Mouse (Mus musculus) MEL (cell line): ENCODE results near the gene Hbq1b. TPM values are rescaled to one million over a fixed set of nuclear protein-coding genes. Genes with fewer than 3 reads are reported as not detected.

Experiments
- DNase-seq: peaks from one replicate; pipeline ENCODE4 v3.0.0; 2011; ENCODE audit warnings: low read depth, low spot score
- H3K27ac ChIP-seq: 2 replicates; pipeline ENCODE4 v1.5.1; 2012; ENCODE audit warnings: low read depth, mild to moderate bottlenecking, control low read depth, low read length, moderate library complexity; ENCODE audit not compliant: control insufficient read depth
- H3K27me3 ChIP-seq, 2 experiments: fragments of 150-350 bp in 1 of 2; sonication (generic) in 1 of 2; 2 replicates each; pipeline ENCODE4 v1.6.1; 2012; ENCODE audit warnings: low read length in 2 of 2, mild to moderate bottlenecking in 2 of 2, improper control_type of control experiment in 1 of 2, moderate library complexity in 1 of 2; ENCODE audit not compliant: insufficient read depth in 2 of 2, control insufficient read depth in 1 of 2
- H3K36me3 ChIP-seq, 2 experiments: 2 replicates each; pipeline ENCODE4 v1.6.1; 2012 to 2014; ENCODE audit warnings: low read length in 2 of 2, improper control_type of control experiment in 1 of 2, inconsistent platforms in 1 of 2, mild to moderate bottlenecking in 1 of 2; ENCODE audit not compliant: insufficient read depth in 2 of 2, control insufficient read depth in 1 of 2
- H3K4me1 ChIP-seq, 2 experiments: fragments of 150-350 bp in 1 of 2; sonication (generic) in 1 of 2; 2 replicates each; pipeline ENCODE4 v1.6.1; 2012; ENCODE audit warnings: low read length in 2 of 2, improper control_type of control experiment in 1 of 2, mild to moderate bottlenecking in 1 of 2; ENCODE audit not compliant: insufficient read depth in 2 of 2, control insufficient read depth in 1 of 2
- H3K4me3 ChIP-seq, 2 experiments: fragments of 150-350 bp in 1 of 2; sonication (generic) in 1 of 2; 2 replicates each; pipeline ENCODE4 v1.5.1; 2012; ENCODE audit warnings: low read depth in 2 of 2, low read length in 2 of 2, mild to moderate bottlenecking in 2 of 2, moderate library complexity in 2 of 2, control low read depth in 1 of 2, improper control_type of control experiment in 1 of 2; ENCODE audit not compliant: control insufficient read depth in 1 of 2, insufficient read depth in 1 of 2
- H3K79me2 ChIP-seq: 2 replicates; pipeline ENCODE4 v1.6.1; 2012; ENCODE audit warnings: mild to moderate bottlenecking, low read length, moderate library complexity; ENCODE audit not compliant: control insufficient read depth, poor library complexity, insufficient read depth
- H3K9ac ChIP-seq: 2 replicates; pipeline ENCODE4 v1.6.1; 2012; ENCODE audit warnings: low read depth, mild to moderate bottlenecking, control low read depth, low read length, moderate library complexity; ENCODE audit not compliant: control insufficient read depth, poor library complexity, severe bottlenecking
- H3K9me3 ChIP-seq: fragments of 150-350 bp; sonication (generic); replicated peaks from 2 replicates; pipeline ENCODE4 v1.6.1; 2012; ENCODE audit warnings: mild to moderate bottlenecking, low read length, improper control_type of control experiment, moderate library complexity; ENCODE audit not compliant: insufficient read depth
- BHLHE40 ChIP-seq: IDR thresholded peaks from 2 replicates; pipeline ENCODE4 v1.6.1; 2012; ENCODE audit warnings: low read depth, mild to moderate bottlenecking, inconsistent platforms, low read length, improper control_type of control experiment, borderline replicate concordance
- CHD1 ChIP-seq: IDR thresholded peaks from 2 replicates; pipeline ENCODE4 v1.6.1; 2012; ENCODE audit warnings: low read depth, mild to moderate bottlenecking, inconsistent platforms, low read length, improper control_type of control experiment
- CHD2 ChIP-seq: IDR thresholded peaks from 2 replicates; pipeline ENCODE4 v1.6.1; 2011; ENCODE audit warnings: low read length, improper control_type of control experiment
- CTCF ChIP-seq, 3 experiments: IDR thresholded peaks in 2 of 3; conservative IDR thresholded peaks in 1 of 3; 2 replicates each; pipeline ENCODE4 v1.5.1; 2011 to 2012; ENCODE audit warnings: low read length in 3 of 3, low read depth in 2 of 3, mild to moderate bottlenecking in 2 of 3, improper control_type of control experiment in 1 of 3, inconsistent platforms in 1 of 3, mixed read lengths in 1 of 3, moderate library complexity in 1 of 3; ENCODE audit not compliant: control insufficient read depth in 1 of 3, insufficient read depth in 1 of 3, poor library complexity in 1 of 3, severe bottlenecking in 1 of 3
- E2F4 ChIP-seq: IDR thresholded peaks from 2 replicates; pipeline ENCODE4 v1.6.1; 2011; ENCODE audit warnings: low read depth, low read length, improper control_type of control experiment, borderline replicate concordance
- ELF1 ChIP-seq: IDR thresholded peaks from 2 replicates; pipeline ENCODE4 v1.6.1; 2014; ENCODE audit warnings: low read depth, mild to moderate bottlenecking, inconsistent platforms, low read length, improper control_type of control experiment, moderate library complexity
- ETS1 ChIP-seq: IDR thresholded peaks from 2 replicates; pipeline ENCODE4 v1.6.1; 2012; ENCODE audit warnings: low read depth, mild to moderate bottlenecking, inconsistent platforms, low read length, improper control_type of control experiment, moderate library complexity
- GABPA ChIP-seq: IDR thresholded peaks from 2 replicates; pipeline ENCODE4 v1.6.1; 2012; ENCODE audit warnings: low read depth, mild to moderate bottlenecking, inconsistent platforms, low read length, improper control_type of control experiment, moderate library complexity
- GATA1 ChIP-seq: IDR thresholded peaks from 2 replicates; pipeline ENCODE4 v1.6.1; 2011; ENCODE audit warnings: low read depth, low read length, improper control_type of control experiment
- HCFC1 ChIP-seq: IDR thresholded peaks from 2 replicates; pipeline ENCODE4 v1.6.1; 2012; ENCODE audit warnings: low read depth, mild to moderate bottlenecking, inconsistent platforms, low read length, improper control_type of control experiment, moderate library complexity
- JUND ChIP-seq: IDR thresholded peaks from 2 replicates; pipeline ENCODE4 v1.6.1; 2011; ENCODE audit warnings: low read depth, mild to moderate bottlenecking, improper control_type of control experiment, low read length
- MAFK ChIP-seq: IDR thresholded peaks from 2 replicates; pipeline ENCODE4 v1.6.1; 2011; ENCODE audit warnings: low read depth, mild to moderate bottlenecking, low read length, improper control_type of control experiment, borderline replicate concordance
- MAZ ChIP-seq: IDR thresholded peaks from 2 replicates; pipeline ENCODE4 v1.6.1; 2012; ENCODE audit warnings: low read depth, mild to moderate bottlenecking, inconsistent platforms, low read length, improper control_type of control experiment
- MEF2A ChIP-seq: IDR thresholded peaks from 2 replicates; pipeline ENCODE4 v1.6.1; 2014; ENCODE audit warnings: low read depth, mild to moderate bottlenecking, inconsistent platforms, low read length, improper control_type of control experiment; ENCODE audit not compliant: poor library complexity, insufficient replicate concordance, severe bottlenecking; ENCODE audit errors: extremely low read depth
- MXI1 ChIP-seq: IDR thresholded peaks from 2 replicates; pipeline ENCODE4 v1.6.1; 2011; ENCODE audit warnings: mild to moderate bottlenecking, low read depth, low read length, improper control_type of control experiment
- MYB ChIP-seq: IDR thresholded peaks from 2 replicates; pipeline ENCODE4 v1.6.1; 2011; ENCODE audit warnings: mild to moderate bottlenecking, low read depth, low read length, improper control_type of control experiment
- MYC ChIP-seq: IDR thresholded peaks from 2 replicates; pipeline ENCODE4 v1.6.1; 2011; ENCODE audit warnings: low read depth, mild to moderate bottlenecking, low read length, improper control_type of control experiment, moderate library complexity
- NELFE ChIP-seq: IDR thresholded peaks from 2 replicates; pipeline ENCODE4 v1.6.1; 2011; ENCODE audit warnings: low read depth, low read length, improper control_type of control experiment
- NRF1 ChIP-seq: IDR thresholded peaks from 2 replicates; pipeline ENCODE4 v1.6.1; 2014; ENCODE audit warnings: low read depth, mild to moderate bottlenecking, inconsistent platforms, low read length, improper control_type of control experiment, moderate library complexity; ENCODE audit not compliant: poor library complexity, insufficient read depth, severe bottlenecking
- POLR2A ChIP-seq, 2 experiments: IDR thresholded peaks; 2 replicates each; pipeline ENCODE4 v1.6.1; 2011 to 2012; ENCODE audit warnings: low read length in 2 of 2, mild to moderate bottlenecking in 2 of 2, control low read depth in 1 of 2, improper control_type of control experiment in 1 of 2, low read depth in 1 of 2, moderate library complexity in 1 of 2; ENCODE audit not compliant: control insufficient read depth in 1 of 2, insufficient read depth in 1 of 2, poor library complexity in 1 of 2
- POLR2AphosphoS2 ChIP-seq: IDR thresholded peaks from 2 replicates; pipeline ENCODE4 v1.6.1; 2011; ENCODE audit warnings: low read length, improper control_type of control experiment
- RCOR1 ChIP-seq: IDR thresholded peaks from 2 replicates; pipeline ENCODE4 v1.6.1; 2012; ENCODE audit warnings: low read depth, mild to moderate bottlenecking, inconsistent platforms, low read length, improper control_type of control experiment
- SIN3A ChIP-seq: IDR thresholded peaks from 2 replicates; pipeline ENCODE4 v1.6.1; 2012; ENCODE audit warnings: low read length, improper control_type of control experiment, inconsistent platforms
- SMC3 ChIP-seq: IDR thresholded peaks from 2 replicates; pipeline ENCODE4 v1.6.1; 2011; ENCODE audit warnings: low read depth, low read length, improper control_type of control experiment
- TBP ChIP-seq: IDR thresholded peaks from 2 replicates; pipeline ENCODE4 v1.8.0; 2011; ENCODE audit warnings: low read depth, low read length, improper control_type of control experiment
- TCF12 ChIP-seq: IDR thresholded peaks from 2 replicates; pipeline ENCODE4 v1.6.1; 2014; ENCODE audit warnings: low read depth, mild to moderate bottlenecking, inconsistent platforms, low read length, improper control_type of control experiment, moderate library complexity
- USF1 ChIP-seq: IDR thresholded peaks from 2 replicates; pipeline ENCODE4 v1.6.1; 2014; ENCODE audit warnings: low read depth, mild to moderate bottlenecking, inconsistent platforms, low read length, improper control_type of control experiment, moderate library complexity
- ZC3H11A ChIP-seq: IDR thresholded peaks from 2 replicates; pipeline ENCODE4 v1.6.1; 2012; ENCODE audit warnings: low read depth, mild to moderate bottlenecking, inconsistent platforms, low read length, improper control_type of control experiment
- ZKSCAN1 ChIP-seq: IDR thresholded peaks from 2 replicates; pipeline ENCODE4 v1.6.1; 2012; ENCODE audit warnings: low read depth, mild to moderate bottlenecking, inconsistent platforms, low read length, improper control_type of control experiment, moderate library complexity
- ZMIZ1 ChIP-seq: IDR thresholded peaks from 2 replicates; pipeline ENCODE4 v1.6.1; 2012; ENCODE audit warnings: low read depth, mild to moderate bottlenecking, inconsistent platforms, low read length, improper control_type of control experiment, moderate library complexity
- ZNF384 ChIP-seq: IDR thresholded peaks from 2 replicates; pipeline ENCODE4 v1.6.1; 2012; ENCODE audit warnings: low read depth, mild to moderate bottlenecking, inconsistent platforms, low read length, improper control_type of control experiment
- polyA plus RNA-seq, 2 experiments: library from polyadenylated mRNA; stranded (reverse) in 1 of 2; unstranded in 1 of 2; fragments of >175 nt in 1 of 2; fragments of >200 nt in 1 of 2; gene quantifications; 2 replicates each; pipeline versions ENCODE4 v1.2.1 to v1.2.4; 2012; ENCODE audit warnings: low replicate concordance in 2 of 2, low read depth in 1 of 2; ENCODE audit not compliant: insufficient read length in 2 of 2, insufficient read depth in 1 of 2, missing spikeins in 1 of 2
- total RNA-seq: library from RNA; depleted of rRNA; stranded (reverse); fragments of 300-350 nt; gene quantifications from 2 replicates; pipeline ENCODE4 v1.2.3, GENCODE M21; 2012

Hbq1b gene
- total and polyA plus RNA-seq, 3 experiments, result 2.3 to 6.5 TPM; not detected in 1

DNA sequence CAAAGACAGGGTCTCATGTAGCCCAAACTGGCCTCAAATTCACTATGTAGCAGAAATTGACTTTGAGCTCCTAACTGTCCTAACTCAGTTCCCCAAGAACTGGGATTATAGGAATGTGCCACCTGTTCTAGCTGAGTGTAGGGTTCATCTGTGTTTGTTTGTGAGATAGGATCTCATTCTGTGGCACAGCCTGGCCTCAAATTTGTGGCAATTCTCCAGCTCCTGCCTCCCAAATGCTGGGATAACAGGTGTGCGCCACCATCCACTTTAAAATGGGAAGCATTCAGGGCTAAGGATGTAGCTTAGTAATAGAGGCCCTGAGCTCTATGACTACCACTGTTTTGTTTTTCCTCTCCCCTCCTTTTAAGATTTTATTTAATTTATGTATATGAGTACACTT, 33.6 kb upstream of the Hbq1b start:
- H3K79me2 ChIP-seq, result no peaks in the 10 kb centered on the region
- peaks cover 0 to 41% of the 10 kb centered on the region in 2 experiments; a peak in 2 of 4 replicates for H3K36me3 ChIP-seq
- H3K9me3 ChIP-seq, result no peaks in the 10 kb centered on the region
- no peak overlapping the region for H3K9ac ChIP-seq
- H3K27me3 ChIP-seq, result no peaks in the 10 kb centered on the region
- TF ChIP-seq CTCF (IDR thresholded peaks at IDR 0.05 in 2 of 3, conservative IDR thresholded peaks at IDR 0.05 in 1 of 3; ENCODE audit: control insufficient read depth in 1 of 3, insufficient read depth in 1 of 3, low read depth in 2 of 3, low read length in 3 of 3, poor library complexity in 1 of 3, severe bottlenecking in 1 of 3) (no peak), MAFK (no peak), ZNF384 (no peak), BHLHE40 (no peak), TBP (no peak), POLR2AphosphoS2 (no peak), ETS1 (no peak), ELF1 (no peak)
- no peak overlapping the region for H3K27ac ChIP-seq
- no peak for DNase-seq
- no peak overlapping the region for H3K4me3 ChIP-seq
- H3K4me1 ChIP-seq, result peaks cover 13 to 36% of the 10 kb centered on the region in 2 experiments

GRCm38 (mm10) chr11:32256146-32256545, 30.6 kb upstream of the Hbq1b start:
- H3K79me2 ChIP-seq, result no peaks in the 10 kb centered on the region
- DNase-seq, result peak; percentile 53
- H3K27ac ChIP-seq, result no peak overlapping the region
- H3K36me3 ChIP-seq, result peaks cover 0 to 17% of the 10 kb centered on the region in 2 experiments; a peak in 2 of 4 replicates
- no peaks in the 10 kb centered on the region for H3K9me3 ChIP-seq
- H3K4me3 ChIP-seq, result no peak overlapping the region
- peaks cover 6 to 17% of the 10 kb centered on the region in 2 experiments; a peak in 3 of 4 replicates for H3K4me1 ChIP-seq
- H3K9ac ChIP-seq, result no peak overlapping the region
- no peaks in the 10 kb centered on the region for H3K27me3 ChIP-seq
- TF ChIP-seq ETS1 (no peak), TBP (no peak), ELF1 (no peak), SMC3 (no peak), SIN3A (0 out of 2 replicates have a peak, but pooled peaks have one; percentile 13), MXI1 (no peak), USF1 (no peak), ZMIZ1 (no peak), MAZ (no peak), CHD2 (no peak), NELFE (no peak), MYC (no peak), GATA1 (peak; percentile 60), GABPA (no peak), JUND (no peak), HCFC1 (no peak), RCOR1 (no peak), E2F4 (no peak), MYB (no peak), MAFK (no peak), NRF1 (no peak), MEF2A (no peak), TCF12 (peak; percentile 46; the same call in 1 of the 2 replicates), POLR2A (IDR thresholded peaks at IDR 0.05; ENCODE audit: control insufficient read depth in 1 of 2, insufficient read depth in 1 of 2, low read depth in 1 of 2, low read length in 2 of 2, poor library complexity in 1 of 2) (no peak), POLR2AphosphoS2 (no peak), ZC3H11A (no peak), CTCF (IDR thresholded peaks at IDR 0.05 in 2 of 3, conservative IDR thresholded peaks at IDR 0.05 in 1 of 3; ENCODE audit: control insufficient read depth in 1 of 3, insufficient read depth in 1 of 3, low read depth in 2 of 3, low read length in 3 of 3, poor library complexity in 1 of 3, severe bottlenecking in 1 of 3) (no peak), ZKSCAN1 (no peak), CHD1 (no peak)
